Mouse (Mus musculus): ENCODE data around the gene Nova2. TPM values are rescaled to one million over a fixed set of nuclear protein-coding genes. Genes with fewer than 3 reads are reported as not detected.

The Nova2 gene
- polyA plus RNA-seq, 1 experiment, result not detected

- TF ChIP-seq CTCF (IDR thresholded peaks at IDR 0.05; ENCODE audit: low read depth, low read length) (no peak), POLR2A (IDR thresholded peaks at IDR 0.05; ENCODE audit: borderline replicate concordance, low read depth, low read length) (no peak)
- Histone ChIP-seq H3K27ac (ENCODE audit: insufficient read depth, low read depth, low read length) (no peak overlapping the region), H3K4me1 (ENCODE audit: control insufficient read depth, insufficient read depth, low read length) (no peaks in the 10 kb centered on the region; the same call in 1 of the 2 replicates), H3K4me3 (ENCODE audit: insufficient read depth, low read length) (no peak overlapping the region)
Observed at GRCm38 (mm10) chr7:18922807-18923206, 2.9 kb upstream of the Nova2 start.

DNA sequence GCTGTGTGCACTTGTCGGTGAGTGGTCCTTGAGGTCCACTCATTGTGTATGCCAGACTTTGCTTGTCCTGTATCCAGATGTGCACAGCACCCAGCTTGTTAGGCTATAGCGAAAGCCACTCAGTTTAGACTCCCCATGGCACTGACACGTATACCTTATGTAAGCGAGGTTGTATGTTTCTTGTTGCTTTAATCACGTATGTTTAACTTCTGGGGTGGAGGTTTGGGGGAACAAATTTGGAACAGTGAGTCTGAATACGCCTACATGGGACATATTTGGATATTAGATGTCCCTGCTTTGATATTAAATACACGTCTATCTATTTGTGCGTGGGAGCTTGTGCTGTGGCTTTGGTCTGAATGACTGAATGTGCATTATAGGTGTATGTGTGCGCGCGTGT, 2.4 kb upstream of the Nova2 start:
- Histone ChIP-seq H3K27ac (ENCODE audit: insufficient read depth, low read depth, low read length) (no peak overlapping the region), H3K4me3 (ENCODE audit: insufficient read depth, low read length) (no peak overlapping the region), H3K4me1 (ENCODE audit: control insufficient read depth, insufficient read depth, low read length) (no peaks in the 10 kb centered on the region; the same call in 1 of the 2 replicates)
- no peak for TF ChIP-seq CTCF (IDR thresholded peaks at IDR 0.05; ENCODE audit: low read depth, low read length)
- TF ChIP-seq POLR2A (IDR thresholded peaks at IDR 0.05; ENCODE audit: borderline replicate concordance, low read depth, low read length), result no peak

GRCm38 (mm10) chr7:18923711-18924191, 1.9 kb upstream of the Nova2 start:
- TF ChIP-seq CTCF (IDR thresholded peaks at IDR 0.05; ENCODE audit: low read depth, low read length) (no peak), POLR2A (IDR thresholded peaks at IDR 0.05; ENCODE audit: borderline replicate concordance, low read depth, low read length) (no peak)
- Histone ChIP-seq H3K4me3 (ENCODE audit: insufficient read depth, low read length) (no peak overlapping the region), H3K4me1 (ENCODE audit: control insufficient read depth, insufficient read depth, low read length) (no peaks in the 10 kb centered on the region; the same call in 1 of the 2 replicates), H3K27ac (ENCODE audit: insufficient read depth, low read depth, low read length) (no peak overlapping the region)

GRCm38 (mm10) chr7:18924321-18924720, 1.4 kb upstream of the Nova2 start:
- Histone ChIP-seq H3K4me3 (ENCODE audit: insufficient read depth, low read length) (no peak overlapping the region), H3K4me1 (ENCODE audit: control insufficient read depth, insufficient read depth, low read length) (no peaks in the 10 kb centered on the region; the same call in 1 of the 2 replicates), H3K27ac (ENCODE audit: insufficient read depth, low read depth, low read length) (no peak overlapping the region)
- TF ChIP-seq POLR2A (IDR thresholded peaks at IDR 0.05; ENCODE audit: borderline replicate concordance, low read depth, low read length) (no peak), CTCF (IDR thresholded peaks at IDR 0.05; ENCODE audit: low read depth, low read length) (no peak)

- Histone ChIP-seq H3K27ac (ENCODE audit: insufficient read depth, low read depth, low read length) (no peak overlapping the region), H3K4me3 (ENCODE audit: insufficient read depth, low read length) (peak overlapping the region; percentile 12; the same call in 1 of the 2 replicates), H3K4me1 (ENCODE audit: control insufficient read depth, insufficient read depth, low read length) (no peaks in the 10 kb centered on the region; the same call in 1 of the 2 replicates)
- TF ChIP-seq POLR2A (IDR thresholded peaks at IDR 0.05; ENCODE audit: borderline replicate concordance, low read depth, low read length), result no peak
- no peak for TF ChIP-seq CTCF (IDR thresholded peaks at IDR 0.05; ENCODE audit: low read depth, low read length)
Observed at GRCm38 (mm10) chr7:18926041-18926790, 528 bp downstream of the Nova2 start.

DNA sequence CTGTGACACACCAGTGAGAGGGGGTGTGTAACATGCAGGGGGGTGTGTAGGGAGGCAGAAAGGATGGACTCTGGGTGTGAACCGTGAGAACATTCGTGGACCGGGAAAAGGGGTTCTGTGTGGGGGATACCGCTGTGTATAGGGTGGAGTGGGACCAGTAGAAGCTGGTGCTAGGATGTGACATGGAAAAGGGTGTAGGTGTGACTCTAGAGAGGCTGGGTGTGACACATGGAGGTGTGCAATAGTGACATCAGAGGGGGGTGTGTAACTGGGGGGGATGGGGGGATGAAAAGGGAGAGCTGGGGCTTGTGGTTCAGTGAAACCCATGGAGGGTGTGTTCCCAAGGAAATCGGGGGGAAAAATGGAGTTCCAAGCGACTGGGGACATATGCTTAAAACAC, 1.2 kb downstream of the Nova2 start:
- H3K27ac ChIP-seq (ENCODE audit: insufficient read depth, low read depth, low read length), result no peak overlapping the region
- TF ChIP-seq POLR2A (IDR thresholded peaks at IDR 0.05; ENCODE audit: borderline replicate concordance, low read depth, low read length), result no peak
- TF ChIP-seq CTCF (IDR thresholded peaks at IDR 0.05; ENCODE audit: low read depth, low read length), result no peak
- H3K4me3 ChIP-seq (ENCODE audit: insufficient read depth, low read length), result no peak overlapping the region
- H3K4me1 ChIP-seq (ENCODE audit: control insufficient read depth, insufficient read depth, low read length), result no peaks in the 10 kb centered on the region; the same call in 1 of the 2 replicates

DNA sequence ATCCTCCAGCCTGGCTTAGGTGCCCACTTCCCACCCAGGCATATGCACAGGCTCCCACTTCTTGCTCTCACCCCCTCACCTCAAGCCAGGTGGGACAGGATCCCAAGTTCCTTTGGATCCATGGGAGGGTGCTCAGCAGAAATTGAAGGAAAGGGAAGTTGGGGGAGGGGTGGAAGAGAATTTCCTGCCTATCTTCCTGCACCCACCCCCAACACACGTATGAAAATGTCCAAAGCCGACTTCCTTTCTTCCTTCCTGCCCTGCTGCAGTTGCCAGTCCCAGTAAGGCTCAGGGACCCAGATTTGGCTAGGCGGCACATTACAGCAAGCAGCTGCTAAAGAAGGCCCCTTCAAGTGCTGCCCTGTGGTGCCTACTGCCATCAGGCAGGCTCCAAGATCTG, 2.1 kb downstream of the Nova2 start:
- H3K27ac ChIP-seq (ENCODE audit: insufficient read depth, low read depth, low read length), result no peak overlapping the region
- TF ChIP-seq POLR2A (IDR thresholded peaks at IDR 0.05; ENCODE audit: borderline replicate concordance, low read depth, low read length) (no peak), CTCF (IDR thresholded peaks at IDR 0.05; ENCODE audit: low read depth, low read length) (no peak)
- no peaks in the 10 kb centered on the region; the same call in 1 of the 2 replicates for H3K4me1 ChIP-seq (ENCODE audit: control insufficient read depth, insufficient read depth, low read length)
- no peak overlapping the region for H3K4me3 ChIP-seq (ENCODE audit: insufficient read depth, low read length)

- Histone ChIP-seq H3K4me3 (ENCODE audit: insufficient read depth, low read length) (no peak overlapping the region), H3K27ac (ENCODE audit: insufficient read depth, low read depth, low read length) (no peak overlapping the region), H3K4me1 (ENCODE audit: control insufficient read depth, insufficient read depth, low read length) (no peaks in the 10 kb centered on the region)
- no peak for TF ChIP-seq CTCF (IDR thresholded peaks at IDR 0.05; ENCODE audit: low read depth, low read length)
- TF ChIP-seq POLR2A (IDR thresholded peaks at IDR 0.05; ENCODE audit: borderline replicate concordance, low read depth, low read length), result no peak
Observed at GRCm38 (mm10) chr7:18942376-18942775, 16.7 kb downstream of the Nova2 start.

DNA sequence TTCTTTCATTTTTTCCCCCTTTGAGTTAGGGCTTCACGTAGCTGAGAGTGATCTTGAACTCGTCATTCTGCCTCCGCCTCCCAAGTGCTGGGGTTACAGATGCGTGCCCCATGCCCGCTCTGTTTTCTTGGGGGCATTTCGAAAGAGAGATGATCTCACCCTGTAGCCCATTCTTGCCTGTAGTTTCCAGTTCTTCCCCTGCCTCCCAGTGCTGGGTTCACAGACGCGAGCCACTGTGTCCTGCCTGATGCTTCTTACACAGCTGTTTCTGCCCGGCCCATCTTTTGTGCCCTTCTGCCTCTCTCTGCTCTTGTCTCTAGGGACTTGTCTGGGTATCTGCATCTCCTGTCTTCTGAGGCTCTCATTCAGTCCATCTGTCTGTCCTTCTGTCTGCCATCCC, 17.1 kb downstream of the Nova2 start:
- H3K4me1 ChIP-seq (ENCODE audit: control insufficient read depth, insufficient read depth, low read length), result no peaks in the 10 kb centered on the region
- no peak overlapping the region for H3K4me3 ChIP-seq (ENCODE audit: insufficient read depth, low read length)
- no peak overlapping the region for H3K27ac ChIP-seq (ENCODE audit: insufficient read depth, low read depth, low read length)
- TF ChIP-seq CTCF (IDR thresholded peaks at IDR 0.05; ENCODE audit: low read depth, low read length) (no peak), POLR2A (IDR thresholded peaks at IDR 0.05; ENCODE audit: borderline replicate concordance, low read depth, low read length) (no peak)

DNA sequence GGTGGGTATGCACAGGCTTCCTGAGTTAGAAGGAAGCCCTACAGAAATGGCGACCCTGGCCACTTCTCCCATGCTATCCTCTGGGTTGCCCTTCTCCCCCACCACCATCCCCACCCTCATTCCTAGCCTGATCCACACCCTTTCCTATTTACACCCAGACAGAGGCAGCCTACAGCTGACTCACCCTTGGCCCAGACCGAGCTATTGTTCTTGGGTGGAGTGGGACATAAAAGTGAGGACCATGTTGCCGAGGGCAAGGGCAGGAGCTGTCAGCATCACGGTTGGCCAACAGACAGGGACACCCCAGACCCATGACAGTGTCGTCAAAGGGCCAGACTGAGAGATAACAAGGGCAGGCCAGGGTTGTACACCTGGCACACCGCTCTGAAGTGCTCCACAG, 22.5 kb downstream of the Nova2 start:
- Histone ChIP-seq H3K4me1 (ENCODE audit: control insufficient read depth, insufficient read depth, low read length) (no peaks in the 10 kb centered on the region), H3K4me3 (ENCODE audit: insufficient read depth, low read length) (no peak overlapping the region), H3K27ac (ENCODE audit: insufficient read depth, low read depth, low read length) (no peak overlapping the region)
- no peak for TF ChIP-seq POLR2A (IDR thresholded peaks at IDR 0.05; ENCODE audit: borderline replicate concordance, low read depth, low read length)
- no peak for TF ChIP-seq CTCF (IDR thresholded peaks at IDR 0.05; ENCODE audit: low read depth, low read length)

Data from bone marrow macrophage, adult 2 months (primary cell).